Mouse (Mus musculus) lung, adult 2 months (tissue): Measurements from ENCODE around the gene Cspg5.

ENCODE experiments used
- CTCF ChIP-seq: fragments of 200-500 bp; IDR thresholded peaks from 2 replicates; pipeline ENCODE4 v1.5.1; 2011; ENCODE audit warnings: mild to moderate bottlenecking, low read length, control low read depth; ENCODE audit not compliant: insufficient read depth
- POLR2A ChIP-seq: fragments of 200-500 bp; IDR thresholded peaks from 2 replicates; pipeline ENCODE4 v1.6.1; 2011; ENCODE audit warnings: low read depth, mild to moderate bottlenecking, control low read depth, low read length, borderline replicate concordance; ENCODE audit errors: extremely low read depth

DNA sequence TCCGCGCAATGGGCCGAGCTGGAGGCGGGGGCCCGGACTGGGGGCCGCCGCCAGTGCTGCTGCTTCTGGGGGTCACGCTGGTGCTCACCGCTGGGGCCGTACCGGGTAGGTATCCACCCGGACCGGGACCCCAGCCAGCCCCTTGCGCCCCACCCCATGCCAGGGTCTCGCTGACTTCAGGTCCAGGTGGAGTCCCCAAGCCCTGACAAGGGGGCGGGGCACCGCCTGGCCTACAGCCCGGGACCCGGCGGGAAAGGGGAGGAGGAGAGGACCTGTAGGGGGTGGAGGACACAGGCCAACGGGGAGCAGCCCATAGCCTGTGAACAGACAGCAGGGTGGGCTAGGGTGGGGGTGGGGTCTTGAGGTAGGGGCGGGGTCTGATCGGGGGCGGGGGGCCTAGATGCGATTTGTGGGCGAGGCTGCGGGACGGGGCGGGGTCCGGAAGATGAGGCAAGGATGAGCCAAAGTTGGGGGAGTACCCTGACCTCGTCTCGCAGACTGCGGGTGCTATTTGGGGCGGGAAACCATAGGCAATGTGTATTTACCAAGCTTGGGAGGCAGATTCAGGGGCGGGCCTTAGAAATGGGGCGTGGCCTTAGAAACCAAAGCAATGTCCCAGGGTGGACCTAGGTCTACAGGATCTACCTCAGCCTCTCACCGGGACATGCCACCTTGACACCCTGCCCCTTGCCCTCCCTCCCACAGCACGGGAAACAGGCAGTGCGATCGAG lies 2.2 kb downstream of the Cspg5 start:
- TF ChIP-seq CTCF (no peak), POLR2A (no peak)
